Mouse (Mus musculus): ENCODE data around the gene Clec11a. TPM values are rescaled to one million over a fixed set of nuclear protein-coding genes. Genes with fewer than 3 reads are reported as not detected.

Gene Clec11a
- total RNA-seq, 1 experiment from 2014 or later: 4.3 TPM

Other genes starting within 250 kb of the Clec11a start
- not detected in 2 replicates for gene Klk1b21, start 204.6 kb downstream of the Clec11a start, total RNA-seq (2017)
- gene Klk1b22, start 194.2 kb downstream of the Clec11a start, total RNA-seq (2017): not detected in 2 replicates
- not detected in 2 replicates for gene Klk1b16, start 170.1 kb downstream of the Clec11a start, total RNA-seq (2017)
- not detected in 2 replicates for gene Klk1b24, start 118.7 kb downstream of the Clec11a start, total RNA-seq (2017)
- gene Klk1b3, start 108.7 kb downstream of the Clec11a start, total RNA-seq (2017): not detected in 2 replicates
- not detected in 2 replicates for gene Klk1b4, start 99.5 kb downstream of the Clec11a start, total RNA-seq (2017)
- gene Klk1b5, start 91.0 kb downstream of the Clec11a start, total RNA-seq (2017): not detected in 2 replicates
- not detected in 2 replicates for gene Klk1, start 81.5 kb downstream of the Clec11a start, total RNA-seq (2017)
- gene Gm36864, start 70.7 kb downstream of the Clec11a start, total RNA-seq (2017): not detected in 2 replicates
- gene 1700028J19Rik, start 60.2 kb downstream of the Clec11a start, total RNA-seq (2017): 1.4 TPM in 1 of 2 replicates, not detected in the other
- 55.9 and 59.7 TPM in 2 replicates for gene 2410002F23Rik, start 60.2 kb downstream of the Clec11a start, total RNA-seq (2017)
- gene Acp4, start 49.5 kb downstream of the Clec11a start, total RNA-seq (2017): not detected in 2 replicates
- gene Gm15517, start 45.5 kb downstream of the Clec11a start, total RNA-seq (2017): not detected in 2 replicates
- gene Shank1, start 3.4 kb upstream of the Clec11a start, total RNA-seq (2017): 2.1 and 5.9 TPM in 2 replicates
- gene Syt3, start 77.2 kb upstream of the Clec11a start, total RNA-seq (2017): not detected in 2 replicates
- gene 1700008O03Rik, start 78.9 kb upstream of the Clec11a start, total RNA-seq (2017): not detected in 2 replicates
- gene Lrrc4b, start 122.1 kb upstream of the Clec11a start, total RNA-seq (2017): not detected in 2 replicates
- not detected in 2 replicates for gene Aspdh, start 158.5 kb upstream of the Clec11a start, total RNA-seq (2017)
- gene Josd2, start 161.1 kb upstream of the Clec11a start, total RNA-seq (2017): 19.9 and 24.7 TPM in 2 replicates
- gene Emc10, start 189.6 kb upstream of the Clec11a start, total RNA-seq (2017): 29.0 and 37.8 TPM in 2 replicates
- gene Fam71e1, start 189.7 kb upstream of the Clec11a start, total RNA-seq (2017): 7.3 and 7.6 TPM in 2 replicates
- gene Mybpc2, start 217.8 kb upstream of the Clec11a start, total RNA-seq (2017): 3.7 and 7.9 TPM in 2 replicates
- 205 and 207 TPM in 2 replicates for gene Spib, start 225.2 kb upstream of the Clec11a start, total RNA-seq (2017)
- gene Pold1, start 241.9 kb upstream of the Clec11a start, total RNA-seq (2017): 53.4 and 61.8 TPM in 2 replicates
- 180 and 184 TPM in 2 replicates for gene Nr1h2, start 247.0 kb upstream of the Clec11a start, total RNA-seq (2017)

Measured in neutrophil, adult 5-6 weeks (primary cell).